Mouse (Mus musculus): ENCODE data around the gene Slc27a1. TPM values are rescaled to one million over a fixed set of nuclear protein-coding genes. Genes with fewer than 3 reads are reported as not detected.
"Not testable (repeated sequence)": the region's sequence is repeated elsewhere in the genome, so short reads cannot be mapped to it uniquely, and the experiment has no call there.

The Slc27a1 gene
- 4.1 and 4.4 TPM in 2 replicates for polyA plus RNA-seq (2016; fragmentation: Nextera tagmentation; extraction: Ambion mirVana)

- H3K27ac ChIP-seq: no peak within 1 kb of the TSS
- WGBS (ENCODE audit: insufficient replicate concordance): 22% methylated on average over 13 of the region's 13 CpGs
Observed at GRCm38 (mm10) chr8:71568387-71568937, at the start of gene Slc27a1. TSS of gene Slc27a1 (plus strand) at chr8:71568882.

GRCm38 (mm10) chr8:71519037-71519825 lies 49.5 kb upstream of the Slc27a1 start:
- not testable (repeated sequence) for H3K36me3 ChIP-seq, ATAC-seq, H3K4me3 ChIP-seq

More at GRCm38 (mm10) chr8:71568387-71568937, at the start of gene Slc27a1:
- H3K4me1 ChIP-seq: peaks cover 21% of the 10 kb centered on the region
- peak within 1 kb of the TSS; percentile 80 for H3K4me2 ChIP-seq
- H3K36me3 ChIP-seq: no peaks in the 10 kb centered on the region
- peaks cover 71% of the 10 kb centered on the region for H3K27me3 ChIP-seq (replicated peaks)
- no peak within 1 kb of the TSS for H3K9ac ChIP-seq
- H3K9me3 ChIP-seq (replicated peaks): peaks cover 8% of the 10 kb centered on the region
- H3K4me3 ChIP-seq: peak within 1 kb of the TSS; percentile 55
- ATAC-seq: no peak

GRCm38 (mm10) chr8:71521634-71522033 lies 47.0 kb upstream of the Slc27a1 start:
- Histone ChIP-seq H3K36me3 (no peaks in the 10 kb centered on the region), H3K4me1 (peaks cover 29% of the 10 kb centered on the region), H3K9me3 (replicated peaks) (no peaks in the 10 kb centered on the region), H3K27me3 (replicated peaks) (peaks cover 39% of the 10 kb centered on the region), H3K27ac (no peak overlapping the region), H3K9ac (no peak overlapping the region), H3K4me2 (0 out of 2 replicates have a peak overlapping the region, but pooled peaks have one; percentile 9), H3K4me3 (no peak overlapping the region)
- 2% methylated on average over 17 of the region's 17 CpGs for WGBS (ENCODE audit: insufficient replicate concordance)
- ATAC-seq: peak; percentile 72

More at GRCm38 (mm10) chr8:71519037-71519825, 49.5 kb upstream of the Slc27a1 start:
- not testable (repeated sequence) for H3K4me2 ChIP-seq; H3K27ac ChIP-seq; H3K9me3 ChIP-seq (replicated peaks); H3K9ac ChIP-seq
- Histone ChIP-seq H3K4me1 (peaks cover 16% of the 10 kb centered on the region), H3K27me3 (replicated peaks) (peaks cover 15% of the 10 kb centered on the region)
- 23% methylated on average over 10 of the region's 10 CpGs for WGBS (ENCODE audit: insufficient replicate concordance)

GRCm38 (mm10) chr8:71525226-71526050 lies 43.2 kb upstream of the Slc27a1 start, which contains the start of gene Ccdc194:
TSS of gene Ccdc194 (minus strand) at chr8:71525711.
- Histone ChIP-seq H3K9me3 (replicated peaks) (no peaks in the 10 kb centered on the region), H3K4me3 (no peak within 1 kb of the TSS), H3K4me2 (peak within 1 kb of the TSS; percentile 30; the same call in 1 of the 2 replicates), H3K9ac (no peak within 1 kb of the TSS; the same call in 1 of the 2 replicates), H3K27me3 (replicated peaks) (peaks cover 59% of the 10 kb centered on the region), H3K27ac (0 out of 2 replicates have a peak within 1 kb of the TSS, but pooled peaks have one; percentile 7), H3K4me1 (peaks cover 38% of the 10 kb centered on the region), H3K36me3 (no peaks in the 10 kb centered on the region)
- 33% methylated on average over 46 of the region's 46 CpGs for WGBS (ENCODE audit: insufficient replicate concordance)
- ATAC-seq: no peak

- Histone ChIP-seq H3K27ac (0 out of 2 replicates have a peak overlapping the region, but pooled peaks have one; percentile 7), H3K9ac (no peak overlapping the region), H3K9me3 (replicated peaks) (no peaks in the 10 kb centered on the region), H3K36me3 (no peaks in the 10 kb centered on the region), H3K4me2 (no peak overlapping the region), H3K27me3 (replicated peaks) (peaks cover 59% of the 10 kb centered on the region), H3K4me3 (no peak overlapping the region), H3K4me1 (peaks cover 42% of the 10 kb centered on the region)
- WGBS (ENCODE audit: insufficient replicate concordance): 10% methylated on average over 6 of the region's 6 CpGs
- ATAC-seq: no peak
Observed at GRCm38 (mm10) chr8:71526272-71526671, 42.4 kb upstream of the Slc27a1 start.

GRCm38 (mm10) chr8:71527162-71527870 lies 41.4 kb upstream of the Slc27a1 start:
- no peak for ATAC-seq
- Histone ChIP-seq H3K4me2 (no peak overlapping the region), H3K9me3 (replicated peaks) (no peaks in the 10 kb centered on the region), H3K36me3 (no peaks in the 10 kb centered on the region), H3K9ac (no peak overlapping the region), H3K27me3 (replicated peaks) (peaks cover 58% of the 10 kb centered on the region), H3K27ac (no peak overlapping the region), H3K4me1 (peaks cover 36% of the 10 kb centered on the region), H3K4me3 (no peak overlapping the region)
- WGBS (ENCODE audit: insufficient replicate concordance): 38% methylated on average over 3 of the region's 3 CpGs

- 25% methylated on average over 11 of the region's 11 CpGs for WGBS (ENCODE audit: insufficient replicate concordance)
- Histone ChIP-seq H3K9me3 (replicated peaks) (no peaks in the 10 kb centered on the region), H3K4me1 (peaks cover 36% of the 10 kb centered on the region), H3K4me2 (0 out of 2 replicates have a peak overlapping the region, but pooled peaks have one; percentile 6), H3K4me3 (no peak overlapping the region), H3K36me3 (no peaks in the 10 kb centered on the region), H3K27me3 (replicated peaks) (peaks cover 51% of the 10 kb centered on the region), H3K27ac (peak overlapping the region; percentile 73), H3K9ac (no peak overlapping the region)
- peak; percentile 65 for ATAC-seq
Observed at GRCm38 (mm10) chr8:71528362-71529073, 40.2 kb upstream of the Slc27a1 start.

- not testable (repeated sequence) for ATAC-seq; H3K9ac ChIP-seq; H3K36me3 ChIP-seq; H3K4me2 ChIP-seq; H3K4me3 ChIP-seq; H3K9me3 ChIP-seq (replicated peaks); H3K27ac ChIP-seq
- Histone ChIP-seq H3K27me3 (replicated peaks) (peaks cover 27% of the 10 kb centered on the region), H3K4me1 (peaks cover 34% of the 10 kb centered on the region)
- 54% methylated on average over 6 of the region's 12 CpGs for WGBS (ENCODE audit: insufficient replicate concordance)
Observed at GRCm38 (mm10) chr8:71530735-71531467, 37.8 kb upstream of the Slc27a1 start.

- ATAC-seq: no peak
- H3K27ac ChIP-seq: no peak overlapping the region
Observed at GRCm38 (mm10) chr8:71534263-71534810, 34.3 kb upstream of the Slc27a1 start.

GRCm38 (mm10) chr8:71535663-71536062 lies 33.0 kb upstream of the Slc27a1 start:
- H3K27me3 ChIP-seq (replicated peaks): peaks cover 1% of the 10 kb centered on the region; the same call in 1 of the 2 replicates
- no peak overlapping the region for H3K9ac ChIP-seq
- ATAC-seq: no peak
- no peaks in the 10 kb centered on the region for H3K36me3 ChIP-seq
- no peaks in the 10 kb centered on the region for H3K9me3 ChIP-seq (replicated peaks)
- peaks cover 32% of the 10 kb centered on the region for H3K4me1 ChIP-seq
- no peak overlapping the region for H3K4me3 ChIP-seq
- H3K27ac ChIP-seq: no peak overlapping the region
- H3K4me2 ChIP-seq: peak overlapping the region; percentile 83
- WGBS (ENCODE audit: insufficient replicate concordance): 55% methylated on average over 5 of the region's 5 CpGs

More at GRCm38 (mm10) chr8:71534263-71534810, 34.3 kb upstream of the Slc27a1 start:
- Histone ChIP-seq H3K9me3 (replicated peaks) (no peaks in the 10 kb centered on the region), H3K4me1 (peaks cover 35% of the 10 kb centered on the region), H3K36me3 (no peaks in the 10 kb centered on the region), H3K9ac (no peak overlapping the region), H3K27me3 (replicated peaks) (no peaks in the 10 kb centered on the region), H3K4me3 (no peak overlapping the region), H3K4me2 (no peak overlapping the region)
- WGBS (ENCODE audit: insufficient replicate concordance): 48% methylated on average over 3 of the region's 3 CpGs

Data from liver, embryonic 12.5 days (tissue).